Mouse (Mus musculus) G1E (cell line): ENCODE measurements around the gene Sema4a. TPM values are rescaled to one million over a fixed set of nuclear protein-coding genes. Genes with fewer than 3 reads are reported as not detected.
A peak's percentile ranks its signal among the peaks of the same experiment; 100 is the strongest.

ENCODE experiments used
- ATAC-seq: 2 replicates; pipeline ENCODE4 v1.8.0; 2016; ENCODE audit warnings: mild to moderate bottlenecking; ENCODE audit not compliant: insufficient number of reproducible peaks, poor library complexity, low FRiP score, severe bottlenecking; ENCODE audit errors: extremely low read depth
- DNase-seq: peaks from one replicate; pipeline ENCODE4 v3.0.0; 2012; ENCODE audit warnings: low spot score
- H3K27me3 ChIP-seq: 2 replicates; pipeline ENCODE4 v1.6.1; 2012; ENCODE audit warnings: mild to moderate bottlenecking, low read length, inconsistent platforms; ENCODE audit not compliant: insufficient read depth
- H3K36me3 ChIP-seq: replicated peaks from 2 replicates; pipeline ENCODE3; 2012; ENCODE audit warnings: mild to moderate bottlenecking, inconsistent platforms
- H3K4me1 ChIP-seq: 2 replicates; pipeline ENCODE4 v1.6.1; 2012; ENCODE audit warnings: low read depth, low read length, inconsistent platforms, mixed read lengths; ENCODE audit not compliant: insufficient read depth
- H3K4me3 ChIP-seq: 2 replicates; pipeline ENCODE4 v1.5.1; 2012; ENCODE audit warnings: low read depth, mild to moderate bottlenecking, inconsistent platforms, low read length, moderate library complexity, mixed read lengths
- H3K9me3 ChIP-seq: replicated peaks from 2 replicates; pipeline ENCODE4 v1.6.1; 2012; ENCODE audit warnings: inconsistent platforms
- CTCF ChIP-seq: IDR thresholded peaks from 2 replicates; pipeline ENCODE4 v1.5.1; 2012; ENCODE audit warnings: low read depth, low read length, inconsistent platforms, mixed read lengths
- GATA1 ChIP-seq: IDR thresholded peaks from 2 replicates; pipeline ENCODE4 v1.6.1; 2012; ENCODE audit warnings: borderline replicate concordance, low read length, inconsistent platforms, mixed read lengths
- GATA2 ChIP-seq: IDR thresholded peaks from 2 replicates; pipeline ENCODE4 v1.6.1; 2012; ENCODE audit warnings: low read depth, low read length, inconsistent platforms, borderline replicate concordance
- POLR2AphosphoS5 ChIP-seq: IDR thresholded peaks from 2 replicates; pipeline ENCODE4 v1.6.1; 2012; ENCODE audit warnings: low read depth, low read length, inconsistent platforms; ENCODE audit not compliant: insufficient replicate concordance
- TAL1 ChIP-seq: conservative IDR thresholded peaks from 2 replicates; pipeline ENCODE4 v1.6.1; 2012; ENCODE audit warnings: low read depth, low read length, inconsistent platforms, mixed read lengths
- polyA plus RNA-seq: library from polyadenylated mRNA; stranded (reverse); fragments of >175 nt; gene quantifications from 2 replicates; pipeline ENCODE4 v1.2.3, GENCODE M21; 2012
- total RNA-seq, 2 experiments: library from RNA; stranded (forward) in 1 of 2; stranded (reverse) in 1 of 2; fragments of 200-1000 nt in 1 of 2; fragments of >200 nt in 1 of 2; fragmentation: Nextera tagmentation in 1 of 2; gene quantifications; 2 replicates each; pipeline ENCODE4 v1.2.3; 2014 to 2017

The Sema4a gene
- total and polyA plus RNA-seq, 3 experiments, result 0.66 to 1.3 (median 1.1) TPM

GRCm38 (mm10) chr3:88503505-88503863 lies 42.5 kb upstream of the Sema4a start:
- peaks cover 32% of the 10 kb centered on the region for H3K36me3 ChIP-seq
- peaks cover 89% of the 10 kb centered on the region for H3K4me1 ChIP-seq
- ATAC-seq (no peak), DNase-seq (no peak)
- no peak for TF ChIP-seq GATA1
- no peak for TF ChIP-seq CTCF
- no peak for TF ChIP-seq TAL1
- no peak for TF ChIP-seq GATA2
- TF ChIP-seq POLR2AphosphoS5, result no peak
- H3K9me3 ChIP-seq, result no peaks in the 10 kb centered on the region
- no peaks in the 10 kb centered on the region for H3K27me3 ChIP-seq
- peak overlapping the region; percentile 89 for H3K4me3 ChIP-seq

DNA sequence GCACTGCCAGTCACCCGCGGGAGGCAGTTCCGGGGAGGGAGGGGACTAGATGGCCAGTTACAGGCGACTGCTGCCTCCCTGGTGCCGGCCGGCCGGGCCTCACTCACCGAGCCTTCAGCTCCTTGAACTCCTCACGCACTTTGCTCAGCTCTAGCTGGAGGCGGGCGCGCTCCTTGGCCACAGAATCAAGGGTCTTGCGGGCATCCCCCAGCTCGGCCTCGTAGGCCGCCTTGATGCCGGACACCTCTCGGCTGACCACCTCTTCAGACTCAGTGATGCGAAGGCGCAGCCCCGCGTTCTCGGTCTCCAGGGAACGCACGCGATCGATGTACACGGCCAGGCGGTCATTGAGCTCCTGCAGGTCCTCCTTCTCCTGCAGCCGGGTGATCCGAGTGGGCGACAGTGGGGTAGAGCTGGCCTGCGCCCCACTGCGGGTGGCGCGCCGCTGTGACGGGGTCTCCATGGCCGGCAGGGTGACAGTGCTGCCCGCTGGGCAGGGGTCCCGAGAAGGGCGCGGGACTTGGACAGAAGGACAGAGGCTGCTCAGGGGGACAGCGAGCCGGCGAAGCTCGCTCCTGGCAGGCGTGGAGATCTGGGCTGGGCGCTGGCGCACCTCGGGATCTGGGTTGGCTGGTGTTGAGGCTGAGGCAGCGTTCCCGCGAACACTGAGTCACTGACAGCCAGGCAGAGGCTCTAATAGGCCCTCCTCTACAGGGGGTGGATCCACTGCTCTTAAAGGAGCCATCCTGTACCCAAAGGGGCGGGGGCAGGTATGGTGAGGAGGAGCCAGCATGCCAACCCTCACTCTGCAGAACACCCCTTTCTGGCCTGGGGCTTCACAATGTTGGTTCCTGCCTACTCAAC lies 41.9 kb upstream of the Sema4a start:
- no peak for TF ChIP-seq TAL1
- no peak for TF ChIP-seq CTCF
- TF ChIP-seq GATA1, result no peak
- TF ChIP-seq GATA2, result no peak
- no peak for TF ChIP-seq POLR2AphosphoS5
- Histone ChIP-seq H3K36me3 (peaks cover 36% of the 10 kb centered on the region), H3K9me3 (no peaks in the 10 kb centered on the region), H3K4me3 (peak overlapping the region; percentile 89), H3K4me1 (peaks cover 89% of the 10 kb centered on the region), H3K27me3 (no peaks in the 10 kb centered on the region)
- DNase-seq (peak; percentile 91), ATAC-seq (peak; percentile 91)

GRCm38 (mm10) chr3:88502031-88502571 lies 41.1 kb upstream of the Sema4a start:
- peak overlapping the region; percentile 89 for H3K4me3 ChIP-seq
- TF ChIP-seq CTCF (no peak), GATA1 (no peak), TAL1 (no peak)
- ATAC-seq (no peak), DNase-seq (no peak)
- H3K4me1 ChIP-seq, result peaks cover 89% of the 10 kb centered on the region
- no peaks in the 10 kb centered on the region for H3K27me3 ChIP-seq
- peaks cover 40% of the 10 kb centered on the region for H3K36me3 ChIP-seq
- no peaks in the 10 kb centered on the region for H3K9me3 ChIP-seq

DNA sequence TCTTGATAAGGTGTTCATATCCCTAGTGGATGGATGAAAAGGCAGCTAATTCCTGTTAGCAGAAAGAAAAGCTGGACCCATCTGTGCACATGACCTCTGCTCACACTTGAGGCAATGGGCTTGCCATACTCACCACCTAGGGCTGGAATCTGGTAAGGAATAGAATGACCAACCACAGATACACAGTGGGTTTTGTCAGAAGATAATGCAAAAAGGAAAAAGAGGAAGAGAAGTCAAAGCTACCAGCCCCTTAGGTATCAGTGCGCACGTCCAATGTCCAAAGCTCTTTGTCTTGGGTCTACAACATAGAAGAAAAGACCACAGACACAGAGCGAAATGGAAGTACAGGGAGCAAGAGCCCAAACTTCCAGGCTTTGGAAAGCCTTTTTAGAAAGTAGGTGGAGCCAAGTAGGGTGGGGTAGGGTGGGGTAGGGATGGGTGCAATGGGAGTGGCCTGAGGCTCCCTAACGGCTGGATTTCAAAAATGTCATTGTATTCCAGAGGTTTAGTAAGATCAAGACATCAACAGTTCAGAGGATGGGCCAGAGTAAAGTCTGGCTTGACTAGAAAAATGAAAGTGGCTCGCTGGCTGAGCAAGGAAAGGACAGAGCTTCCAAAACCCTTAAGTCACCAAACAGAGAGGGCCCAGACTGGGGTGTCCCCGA lies 40.5 kb upstream of the Sema4a start:
- DNase-seq (no peak), ATAC-seq (no peak)
- peaks cover 87% of the 10 kb centered on the region for H3K4me1 ChIP-seq
- no peaks in the 10 kb centered on the region for H3K27me3 ChIP-seq
- peaks cover 42% of the 10 kb centered on the region for H3K36me3 ChIP-seq
- TF ChIP-seq CTCF, result no peak
- no peak for TF ChIP-seq GATA2
- TF ChIP-seq GATA1, result no peak
- no peak for TF ChIP-seq POLR2AphosphoS5
- TF ChIP-seq TAL1, result no peak
- H3K4me3 ChIP-seq, result peak overlapping the region; percentile 89
- H3K9me3 ChIP-seq, result no peaks in the 10 kb centered on the region

DNA sequence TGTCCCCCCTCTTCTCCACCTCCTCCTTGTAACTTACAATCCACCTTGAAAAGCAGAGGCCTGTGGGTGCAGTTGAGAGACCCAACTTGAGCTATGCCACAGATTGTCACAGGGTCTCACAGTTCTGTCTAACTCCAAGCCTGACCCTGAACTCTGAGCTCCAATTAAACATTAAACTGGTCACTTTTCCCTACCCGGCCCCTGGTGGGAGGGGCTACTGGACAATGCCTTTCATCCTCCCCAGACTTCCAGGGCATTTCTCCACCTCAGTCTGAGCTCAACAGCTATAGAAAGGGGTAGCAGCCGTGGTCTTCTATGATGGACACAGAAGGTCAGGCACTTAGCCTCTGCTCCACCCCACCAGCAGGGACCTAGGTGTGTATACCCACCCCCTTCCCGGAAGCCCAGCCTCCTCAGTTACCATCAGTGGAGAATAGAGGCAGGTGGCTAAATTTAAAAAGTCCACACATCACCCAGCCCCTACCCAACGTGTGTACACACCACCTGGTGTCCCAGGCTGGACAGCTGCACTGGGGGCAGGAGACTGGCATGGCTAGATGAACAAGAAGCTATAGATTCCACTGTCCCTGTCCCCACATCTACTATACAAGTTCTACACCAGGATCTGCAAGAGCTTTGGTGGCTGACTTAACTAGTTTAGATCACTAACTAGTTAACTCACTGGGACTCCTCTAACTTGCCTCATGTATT lies 39.8 kb upstream of the Sema4a start:
- DNase-seq, result no peak
- H3K9me3 ChIP-seq, result no peaks in the 10 kb centered on the region
- peaks cover 48% of the 10 kb centered on the region for H3K36me3 ChIP-seq
- H3K4me3 ChIP-seq, result peak overlapping the region; percentile 89; the same call in 1 of the 2 replicates
- H3K27me3 ChIP-seq, result no peaks in the 10 kb centered on the region
- TF ChIP-seq GATA1 (no peak), TAL1 (no peak), CTCF (no peak), POLR2AphosphoS5 (no peak), GATA2 (no peak)
- ATAC-seq, result no peak
- peaks cover 87% of the 10 kb centered on the region for H3K4me1 ChIP-seq

DNA sequence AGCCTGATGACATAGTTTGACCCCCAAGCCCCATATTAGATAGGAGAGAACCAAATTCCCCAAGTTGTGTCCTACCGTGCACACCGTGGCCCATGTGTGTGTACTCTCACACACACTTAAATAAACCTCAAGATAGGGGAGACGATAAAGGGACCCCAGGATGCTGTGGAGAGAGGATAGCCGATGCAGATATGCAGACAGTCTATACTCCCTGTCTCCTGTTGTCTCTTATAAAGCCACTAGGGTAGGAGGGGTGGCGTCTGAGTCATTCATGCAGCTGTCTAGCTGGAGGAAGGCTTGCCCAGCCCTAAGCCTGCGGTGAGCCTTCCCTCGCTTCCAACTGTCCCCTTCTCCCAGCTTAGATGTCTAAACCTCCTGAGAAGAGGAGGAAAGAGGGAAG lies 39.1 kb upstream of the Sema4a start:
- Histone ChIP-seq H3K36me3 (peaks cover 55% of the 10 kb centered on the region), H3K27me3 (no peaks in the 10 kb centered on the region), H3K4me1 (peaks cover 87% of the 10 kb centered on the region), H3K9me3 (no peaks in the 10 kb centered on the region), H3K4me3 (peak overlapping the region; percentile 89; the same call in 1 of the 2 replicates)
- DNase-seq (no peak), ATAC-seq (no peak)
- TF ChIP-seq GATA2, result no peak
- TF ChIP-seq POLR2AphosphoS5, result no peak
- no peak for TF ChIP-seq TAL1
- TF ChIP-seq GATA1, result no peak
- no peak for TF ChIP-seq CTCF
